8 mouse cellular contexts compared by ENCODE assay signal in the genomic region with DNA sequence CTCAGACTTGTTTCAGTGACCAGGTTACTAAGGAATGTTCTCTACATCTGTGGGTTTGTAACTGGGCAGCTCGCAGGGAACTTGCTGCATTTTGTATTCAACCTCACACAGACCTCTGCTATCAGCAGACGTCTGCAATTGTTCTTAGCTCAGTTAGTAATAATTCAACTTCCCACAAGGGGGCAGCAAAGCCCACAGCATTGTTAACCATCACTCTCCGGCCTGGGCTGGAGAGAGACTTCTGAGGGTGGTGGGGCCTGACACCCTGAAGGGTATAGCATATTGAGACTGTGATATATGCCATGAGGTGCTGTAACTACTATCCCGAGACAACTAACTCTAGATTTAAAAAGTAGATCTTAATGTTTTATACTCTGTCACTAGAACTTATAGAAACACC. TPM values are rescaled to one million over a fixed set of nuclear protein-coding genes. Genes with fewer than 3 reads are reported as not detected.
DNase-seq lines count a peak whose midpoint lies in the region; ATAC-seq and TF ChIP-seq lines count a peak whose summit lies in the region.

No protein-coding gene starts in this region.

- no peak overlapping the region for H3K27ac ChIP-seq in MEL (ENCODE audit: control insufficient read depth, low read depth, low read length)
- no peak overlapping the region for H3K27ac ChIP-seq in forebrain, embryonic 12.5 days
- H3K27ac ChIP-seq in lung, embryonic 15.5 days: no peak overlapping the region

- no peak overlapping the region for H3K4me3 ChIP-seq in MEL (ENCODE audit: control insufficient read depth in 1 of 2, insufficient read depth in 1 of 2, low read depth in 2 of 2, low read length in 2 of 2)
- no peak overlapping the region for H3K4me3 ChIP-seq in forebrain, embryonic 12.5 days (replicated peaks)
- no peak overlapping the region for H3K4me3 ChIP-seq in lung, embryonic 15.5 days

- no peak overlapping the region for H3K4me2 ChIP-seq in forebrain, embryonic 12.5 days
- H3K4me2 ChIP-seq in lung, embryonic 15.5 days: no peak overlapping the region

- no peak for TF ChIP-seq EP300 in MEL (IDR thresholded peaks at IDR 0.05; ENCODE audit: low read depth in 1 of 2, low read length in 2 of 2)

- H3K27me3 ChIP-seq in MEL (ENCODE audit: control insufficient read depth in 1 of 2, insufficient read depth in 2 of 2, low read length in 2 of 2): no peaks in the 10 kb centered on the region
- H3K27me3 ChIP-seq in forebrain, embryonic 12.5 days: peaks cover 10% of the 10 kb centered on the region; the same call in 1 of the 2 replicates
- H3K27me3 ChIP-seq in lung, embryonic 15.5 days: no peaks in the 10 kb centered on the region

- H3K9me3 ChIP-seq in MEL (replicated peaks; ENCODE audit: insufficient read depth, low read length): no peaks in the 10 kb centered on the region
- no peaks in the 10 kb centered on the region for H3K9me3 ChIP-seq in forebrain, embryonic 12.5 days
- H3K9me3 ChIP-seq in lung, embryonic 15.5 days: no peaks in the 10 kb centered on the region

- whole genome bisulfite sequencing in forebrain, embryonic 12.5 days: 12% methylated on average over 4 of the region's 4 CpGs
- 10% methylated on average over 4 of the region's 4 CpGs for WGBS in lung, embryonic 15.5 days

- peak; percentile 80 for ATAC-seq in forebrain, embryonic 12.5 days (ENCODE audit: low FRiP score)
- peak; percentile 31; the same call in 1 of the 2 replicates for ATAC-seq in lung, embryonic 15.5 days (ENCODE audit: borderline replicate concordance, extremely low read depth, low FRiP score, low TSS enrichment)

- H3K36me3 ChIP-seq in MEL (ENCODE audit: control insufficient read depth in 1 of 2, insufficient read depth in 2 of 2, low read length in 2 of 2): no peaks in the 10 kb centered on the region
- H3K36me3 ChIP-seq in forebrain, embryonic 12.5 days (replicated peaks): no peaks in the 10 kb centered on the region
- H3K36me3 ChIP-seq in lung, embryonic 15.5 days: no peaks in the 10 kb centered on the region

- TF ChIP-seq POLR2A in MEL (IDR thresholded peaks at IDR 0.05; ENCODE audit: control insufficient read depth in 1 of 2, insufficient read depth in 1 of 2, low read depth in 1 of 2, low read length in 2 of 2, poor library complexity in 1 of 2): no peak

- H3K4me1 ChIP-seq in MEL (ENCODE audit: control insufficient read depth in 1 of 2, insufficient read depth in 2 of 2, low read length in 2 of 2): no peaks in the 10 kb centered on the region
- H3K4me1 ChIP-seq in forebrain, embryonic 12.5 days: no peaks in the 10 kb centered on the region
- no peaks in the 10 kb centered on the region for H3K4me1 ChIP-seq in lung, embryonic 15.5 days

- TF ChIP-seq CTCF in MEL (IDR thresholded peaks at IDR 0.05 in 2 of 3, conservative IDR thresholded peaks at IDR 0.05 in 1 of 3; ENCODE audit: control insufficient read depth in 1 of 3, insufficient read depth in 1 of 3, low read depth in 2 of 3, low read length in 3 of 3, poor library complexity in 1 of 3, severe bottlenecking in 1 of 3): peak; percentile 82 to 99 (median 93); a peak in 5 of 6 replicates

- no peak overlapping the region for H3K9ac ChIP-seq in MEL (ENCODE audit: control insufficient read depth, low read depth, low read length, poor library complexity, severe bottlenecking)
- H3K9ac ChIP-seq in forebrain, embryonic 12.5 days: no peak overlapping the region
- no peak overlapping the region for H3K9ac ChIP-seq in lung, embryonic 15.5 days

- TF ChIP-seq RAD21 in MEL (IDR thresholded peaks at IDR 0.05; ENCODE audit: low read depth, low read length): no peak; the same call in none of the 2 replicates

- peak; percentile 80 for DNase-seq in MEL (ENCODE audit: low read depth, low spot score)
- DNase-seq in brain, embryonic 18.5 days (ENCODE audit: low read depth, low spot score): peak; percentile 14
- peak; percentile 79 for DNase-seq in heart, postnatal 4 days
- DNase-seq in layer of hippocampus, adult 18-20 months (ENCODE audit: low spot score in 2 of 2): peak; percentile 29 to 82
- DNase-seq in ovary, postnatal 36 days (ENCODE audit: low spot score): peak; percentile 37
- DNase-seq in urinary bladder, postnatal 25 days (ENCODE audit: low spot score): peak; percentile 72

- no peaks in the 10 kb centered on the region for H3K79me2 ChIP-seq in MEL (ENCODE audit: control insufficient read depth, insufficient read depth, low read length, poor library complexity)

TF ChIP-seq in MEL, 35 proteins besides CTCF, POLR2A, EP300 and RAD21:
- TF ChIP-seq SMC3 (IDR thresholded peaks at IDR 0.05; ENCODE audit: low read depth, low read length) (peak; percentile 100), USF2 (IDR thresholded peaks at IDR 0.05; ENCODE audit: borderline replicate concordance in 1 of 2, insufficient read depth in 1 of 2, low read depth in 1 of 2, low read length in 2 of 2) (no peak), ZNF384 (IDR thresholded peaks at IDR 0.05; ENCODE audit: low read depth, low read length) (0 out of 2 replicates have a peak, but pooled peaks have one; percentile 12), TBP (IDR thresholded peaks at IDR 0.05; ENCODE audit: low read depth, low read length) (no peak), CHD2 (IDR thresholded peaks at IDR 0.05; ENCODE audit: low read length) (no peak), HCFC1 (IDR thresholded peaks at IDR 0.05; ENCODE audit: low read depth, low read length) (no peak), ZMIZ1 (IDR thresholded peaks at IDR 0.05; ENCODE audit: low read depth, low read length) (no peak), ZC3H11A (IDR thresholded peaks at IDR 0.05; ENCODE audit: low read depth, low read length) (peak; percentile 99)

RNA-seq across cellular contexts. Expression of a gene that starts 24.3 kb away (rescaled TPM):
- not detected in 2 replicates for total RNA-seq in MEL (2012; rRNA removed)
- not detected for polyA plus RNA-seq in MEL (2012; ENCODE audit: insufficient read depth in 1 of 2, insufficient read length in 2 of 2, low read depth in 1 of 2, low replicate concordance in 2 of 2, missing spikeins in 1 of 2)
- 22.3 and 24.4 TPM in 2 replicates for polyA plus RNA-seq in forebrain, embryonic 12.5 days (2016; fragmentation: Nextera tagmentation; extraction: Ambion mirVana)
- 10 to 100 TPM; 17.1 to 17.3 TPM for total RNA-seq in heart, postnatal 4 days (2021)
- 10 to 100 TPM; 42.4 to 47.4 TPM for total RNA-seq in layer of hippocampus, adult 18-20 months (2021)
- polyA plus RNA-seq in lung, embryonic 15.5 days (2015; fragmentation: Nextera tagmentation; extraction: Ambion mirVana): 12.3 and 12.6 TPM in 2 replicates

RNA-seq across cellular contexts. Expression of a gene that starts 57.5 kb away (rescaled TPM):
- not detected in 2 replicates for total RNA-seq in MEL (2012; rRNA removed)
- polyA plus RNA-seq in MEL (2012; ENCODE audit: insufficient read depth in 1 of 2, insufficient read length in 2 of 2, low read depth in 1 of 2, low replicate concordance in 2 of 2, missing spikeins in 1 of 2): not detected
- 1.2 and 3.0 TPM in 2 replicates for polyA plus RNA-seq in forebrain, embryonic 12.5 days (2016; fragmentation: Nextera tagmentation; extraction: Ambion mirVana)
- under 1 TPM in 1 of 2 experiments, not detected in 1; 0.17 TPM for total RNA-seq in heart, postnatal 4 days (2021)
- total RNA-seq in layer of hippocampus, adult 18-20 months (2021): 1 to 10 TPM in 1 of 2 experiments, under 1 TPM in 1; 0.89 to 1.3 TPM
- 9.0 and 9.9 TPM in 2 replicates for polyA plus RNA-seq in lung, embryonic 15.5 days (2015; fragmentation: Nextera tagmentation; extraction: Ambion mirVana)

Comparison
In these comparisons a context has a peak if more than half of its experiments do, and no peak if none do; other contexts are left out.
1. DNase-seq: peak in every context shown above with its lines; median percentile 80 in MEL; 79 in heart, postnatal 4 days; 72 in urinary bladder, postnatal 25 days; 56 in layer of hippocampus, adult 18-20 months; 37 in ovary, postnatal 36 days; 14 in brain, embryonic 18.5 days.
2. RNA of a gene that starts 24.3 kb away (total RNA-seq): 42.4 to 47.4 TPM in layer of hippocampus, adult 18-20 months and 17.1 to 17.3 TPM in heart, postnatal 4 days; not detected in MEL; every median in the first group is over 10 times any median in the second.